Mouse (Mus musculus): ENCODE measurements around the gene Cmpk2.

DNA sequence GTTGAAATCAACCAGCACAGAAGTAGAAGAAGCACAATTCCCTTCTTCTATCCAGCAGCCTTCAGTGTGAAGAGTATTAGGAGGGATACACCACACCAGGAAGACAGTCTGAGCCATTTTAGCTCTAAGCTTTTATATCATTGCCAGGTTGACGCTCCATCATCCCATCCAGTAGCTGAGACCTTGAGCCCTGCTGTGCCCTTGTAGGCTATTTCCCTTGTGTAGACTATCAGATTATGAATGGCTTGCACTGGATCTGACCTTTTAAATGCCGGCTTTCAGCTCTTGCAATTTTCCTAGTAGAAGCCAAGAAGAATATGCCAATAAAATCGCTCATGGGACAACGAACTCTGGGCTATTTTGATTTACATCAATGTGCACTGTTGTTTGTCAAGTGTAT is 42.0 kb downstream of the Cmpk2 start:
- TF ChIP-seq CTCF (IDR thresholded peaks at IDR 0.05; ENCODE audit: low read depth): no peak
- no peak for TF ChIP-seq EP300 (IDR thresholded peaks at IDR 0.05; ENCODE audit: low read depth)

Data from liver, embryonic 14.5 days (tissue).